Mouse (Mus musculus) neural tube, embryonic 13.5 days (tissue): ENCODE results near the gene Rasl10a. TPM values are rescaled to one million over a fixed set of nuclear protein-coding genes. Genes with fewer than 3 reads are reported as not detected.

ENCODE experiments used
- ATAC-seq: fragments of 200-750 bp; cut with Nextera tagmentation; 2 replicates; pipeline ENCODE4 v1.8.0; 2017; ENCODE audit warnings: low read depth, mild to moderate bottlenecking, moderate TSS enrichment, moderate library complexity
- H3K27ac ChIP-seq: fragments of 300-500 bp; sonication (generic); replicated peaks from 2 replicates; pipeline ENCODE4 v1.5.1; 2015; ENCODE audit warnings: moderate library complexity, mild to moderate bottlenecking, inconsistent platforms
- H3K27me3 ChIP-seq: fragments of 300-500 bp; sonication (generic); 2 replicates; pipeline ENCODE4 v1.6.1; 2015; ENCODE audit warnings: mild to moderate bottlenecking, inconsistent platforms
- H3K36me3 ChIP-seq: fragments of 300-500 bp; sonication (generic); 2 replicates; pipeline ENCODE4 v1.6.1; 2015; ENCODE audit warnings: mild to moderate bottlenecking, inconsistent platforms
- H3K4me1 ChIP-seq: fragments of 300-500 bp; sonication (generic); replicated peaks from 2 replicates; pipeline ENCODE4 v1.6.1; 2015; ENCODE audit warnings: inconsistent platforms
- H3K4me2 ChIP-seq: fragments of 300-500 bp; sonication (generic); 2 replicates; pipeline ENCODE4 v1.6.1; 2015; ENCODE audit warnings: inconsistent platforms, mild to moderate bottlenecking, moderate library complexity
- H3K4me3 ChIP-seq: fragments of 300-500 bp; sonication (generic); 2 replicates; pipeline ENCODE4 v1.5.1; 2015; ENCODE audit warnings: mild to moderate bottlenecking, inconsistent platforms
- H3K9ac ChIP-seq: fragments of 300-500 bp; sonication (generic); 2 replicates; pipeline ENCODE4 v1.6.1; 2015; ENCODE audit warnings: moderate library complexity, mild to moderate bottlenecking, inconsistent platforms
- H3K9me3 ChIP-seq: fragments of 300-500 bp; sonication (generic); 2 replicates; pipeline ENCODE4 v1.6.1; 2016; ENCODE audit warnings: inconsistent platforms
- WGBS: fragments of 180-500 bp; shearing (Covaris S2); methylation state at CpG from one replicate; pipeline ENCODE4 v1.1.7; 2015; 5-methylcytosine and 5-hydroxymethylcytosine counted together
- polyA plus RNA-seq: library from polyadenylated mRNA; unstranded; fragments of >200 nt; fragmentation: Nextera tagmentation; extraction: Ambion mirVana; gene quantifications from 2 replicates; pipeline ENCODE4 v1.2.1, GENCODE M21; 2015

Rasl10a gene
- polyA plus RNA-seq, 1 experiment from 2014 or later = 0.64 TPM

DNA sequence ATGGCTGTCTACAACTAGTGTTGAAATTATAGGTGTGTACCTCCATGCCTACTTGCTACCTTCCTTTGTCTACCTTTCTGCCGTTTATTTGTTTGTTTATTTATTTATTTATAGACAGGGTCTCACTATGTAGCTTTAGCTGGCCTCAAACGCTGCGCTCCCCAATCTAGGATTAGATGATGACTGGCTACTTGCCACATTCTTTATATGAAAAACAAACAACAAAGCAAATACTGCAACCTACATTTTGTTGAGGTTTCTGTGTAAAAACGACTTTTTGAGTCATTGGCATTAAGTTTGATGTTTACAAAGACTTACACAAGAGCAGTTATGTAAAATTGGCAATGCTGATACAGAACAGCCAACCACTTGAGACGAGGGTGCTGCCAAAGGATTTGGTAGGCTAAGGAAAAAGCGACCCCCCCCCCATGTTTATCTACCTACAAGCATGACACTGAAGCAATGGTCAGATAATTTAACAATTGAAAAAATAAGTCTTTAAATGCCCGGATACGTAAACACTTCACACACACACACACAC lies 38.6 kb downstream of the Rasl10a start:
- 79% methylated on average over 8 of the region's 8 CpGs for WGBS

DNA sequence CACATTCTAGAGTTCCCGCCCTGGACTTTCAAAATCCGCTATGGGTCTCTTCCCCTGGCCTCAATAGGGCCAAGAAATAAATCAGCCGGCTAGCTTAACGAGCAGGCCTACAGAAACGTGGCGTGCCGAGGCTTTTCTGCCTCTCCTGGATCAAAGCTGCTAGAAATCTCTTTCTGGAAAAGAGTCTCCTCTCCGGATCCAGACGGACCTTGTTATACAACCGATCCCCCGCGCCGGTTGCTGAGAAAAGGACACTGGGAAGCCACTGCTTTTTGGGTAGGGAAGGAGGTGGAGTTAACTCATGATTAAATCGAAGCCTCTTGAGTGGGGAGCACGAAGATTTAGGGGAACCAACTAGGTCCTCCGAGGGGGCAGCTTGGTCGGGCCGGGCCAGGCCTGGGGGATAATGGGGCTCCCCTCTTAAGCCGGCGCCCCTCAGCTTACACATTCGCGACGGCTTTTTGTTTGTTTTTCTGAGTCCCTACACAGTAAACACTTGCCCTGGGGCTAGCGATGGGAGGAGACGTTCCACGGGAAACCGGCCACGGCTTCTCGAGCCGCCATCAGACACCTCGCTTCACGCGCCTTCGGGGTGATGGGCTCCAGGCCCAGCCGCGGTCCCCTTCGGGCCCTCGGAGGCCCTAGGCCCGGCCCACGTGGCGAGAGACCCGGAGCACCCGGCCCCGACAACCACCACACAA lies 40.3 kb downstream of the Rasl10a start:
- Histone ChIP-seq H3K27ac (peak overlapping the region; percentile 99), H3K4me1 (peaks cover 43% of the 10 kb centered on the region), H3K36me3 (0 out of 2 replicates have a peak, but pooled peaks cover 4% of the 10 kb centered on the region), H3K4me2 (peak overlapping the region; percentile 95), H3K9ac (peak overlapping the region; percentile 99), H3K9me3 (no peaks in the 10 kb centered on the region), H3K4me3 (peak overlapping the region; percentile 100), H3K27me3 (no peaks in the 10 kb centered on the region)
- peak; percentile 52; the same call in 1 of the 2 replicates for ATAC-seq
- WGBS = under 1% methylated on average over 44 of the region's 44 CpGs

More for the DNA sequence above, 38.6 kb downstream of the Rasl10a start:
- Histone ChIP-seq H3K27me3 (no peaks in the 10 kb centered on the region), H3K9ac (peak overlapping the region; percentile 99; the same call in 1 of the 2 replicates), H3K27ac (no peak overlapping the region), H3K36me3 (peaks cover 11% of the 10 kb centered on the region), H3K9me3 (no peaks in the 10 kb centered on the region), H3K4me3 (peak overlapping the region; percentile 100), H3K4me1 (peaks cover 40% of the 10 kb centered on the region), H3K4me2 (peak overlapping the region; percentile 95)
- ATAC-seq = no peak

DNA sequence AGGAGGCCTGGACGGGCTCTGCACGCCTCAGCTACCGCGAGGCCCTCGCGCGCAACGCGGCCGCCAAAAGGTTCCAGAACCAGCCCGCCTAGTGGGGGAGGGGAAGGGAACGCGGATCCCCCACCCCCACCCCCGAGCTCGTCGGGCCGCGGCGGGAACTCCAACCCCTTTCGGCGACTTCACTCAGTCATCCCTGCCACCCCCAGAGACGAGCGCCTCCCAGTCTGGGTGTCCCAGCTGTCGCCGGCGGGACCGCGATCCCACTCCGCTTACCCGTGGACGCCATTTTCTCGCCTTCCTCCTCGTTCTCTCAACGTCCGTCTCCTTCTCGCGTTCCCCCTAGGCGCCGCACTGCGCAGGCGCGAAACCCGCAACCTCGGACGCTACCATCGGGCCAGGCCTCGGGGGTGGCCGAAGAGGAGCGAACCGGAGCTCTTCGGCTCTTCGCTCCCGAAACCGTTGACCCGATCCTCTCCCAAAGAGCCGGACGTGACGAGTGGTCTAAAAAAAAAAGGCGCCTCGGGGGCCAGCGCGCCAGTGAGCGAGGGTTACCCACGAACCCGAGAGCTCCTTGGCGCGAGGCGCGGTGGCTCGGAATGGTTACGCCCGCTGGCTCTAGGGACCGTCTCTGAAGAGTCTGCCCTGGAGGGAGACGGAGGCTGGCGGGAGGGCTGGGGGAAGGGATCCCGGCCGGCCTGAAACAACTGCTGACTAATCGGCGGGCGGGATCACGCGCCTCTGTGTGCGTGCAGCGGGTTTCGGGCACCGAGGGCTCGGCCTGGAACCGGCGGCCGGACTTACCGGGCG lies 41.0 kb downstream of the Rasl10a start, which contains the start of the genes Rhbdd3 and Ewsr1:
Rhbdd3 (plus strand) TSS at position 191 of the 807 bp plus-strand sequence.
Ewsr1 (minus strand) TSS at position 531 of the 807 bp plus-strand sequence.
- under 1% methylated on average over 92 of the region's 92 CpGs for WGBS
- peak within 1 kb of the TSS; percentile 99 for H3K9ac ChIP-seq
- ATAC-seq = peak; percentile 87
- H3K36me3 ChIP-seq = peaks cover 10% of the 10 kb centered on the region
- peak within 1 kb of the TSS; percentile 99 for H3K27ac ChIP-seq
- peak within 1 kb of the TSS; percentile 100 for H3K4me3 ChIP-seq
- peak within 1 kb of the TSS; percentile 95 for H3K4me2 ChIP-seq
- peaks cover 43% of the 10 kb centered on the region for H3K4me1 ChIP-seq
- H3K9me3 ChIP-seq = no peaks in the 10 kb centered on the region
- no peaks in the 10 kb centered on the region for H3K27me3 ChIP-seq

GRCm38 (mm10) chr11:5099576-5100183 lies 41.8 kb downstream of the Rasl10a start:
- H3K27ac ChIP-seq = peak overlapping the region; percentile 99
- H3K9ac ChIP-seq = peak overlapping the region; percentile 99
- WGBS = under 1% methylated on average over 31 of the region's 31 CpGs
- H3K4me1 ChIP-seq = peaks cover 42% of the 10 kb centered on the region
- H3K4me2 ChIP-seq = peak overlapping the region; percentile 86
- peak overlapping the region; percentile 100 for H3K4me3 ChIP-seq
- peaks cover 17% of the 10 kb centered on the region for H3K36me3 ChIP-seq
- H3K27me3 ChIP-seq = no peaks in the 10 kb centered on the region
- peak; percentile 81 for ATAC-seq
- no peaks in the 10 kb centered on the region for H3K9me3 ChIP-seq

DNA sequence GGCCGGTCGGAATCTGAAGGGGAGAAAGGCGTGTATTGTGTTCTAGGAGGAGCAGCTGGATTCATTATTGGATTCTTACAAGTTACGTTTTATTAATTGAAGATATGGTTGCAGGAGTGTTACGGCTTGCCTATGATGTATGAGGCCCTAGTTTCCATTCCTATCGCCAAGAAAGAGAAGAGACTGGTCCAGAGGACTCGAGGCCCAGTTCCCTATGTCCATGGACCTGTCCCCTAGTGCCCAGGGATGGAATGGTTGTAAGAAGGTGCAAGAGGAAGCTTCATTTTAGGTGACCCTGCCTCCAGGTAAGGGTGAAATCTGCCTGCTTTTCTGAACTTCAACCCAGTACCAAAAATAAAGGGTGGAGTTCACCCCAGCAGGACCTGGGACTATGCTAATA lies 42.4 kb downstream of the Rasl10a start:
- WGBS = under 1% methylated on average over 7 of the region's 7 CpGs
- H3K36me3 ChIP-seq = peaks cover 22% of the 10 kb centered on the region

DNA sequence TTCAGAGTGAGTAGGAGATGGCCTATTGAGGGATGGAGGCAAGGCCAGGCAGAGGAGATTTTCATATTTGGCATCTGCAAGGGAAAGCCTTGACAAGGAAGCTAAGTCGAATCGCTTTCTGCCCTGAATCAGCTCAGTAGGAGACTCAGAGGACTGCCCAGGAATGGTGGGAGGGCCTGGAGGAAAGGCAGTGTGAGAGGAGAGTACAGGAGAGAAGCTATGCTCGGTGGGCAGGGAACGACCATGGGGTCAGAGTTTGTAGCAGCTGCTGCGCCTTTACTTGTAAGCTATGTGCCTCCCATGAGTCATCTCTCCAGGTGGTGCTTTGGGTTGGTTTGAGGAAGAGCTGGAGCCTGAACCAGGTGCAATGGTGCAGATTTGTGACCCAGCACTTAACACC lies 42.9 kb downstream of the Rasl10a start:
- peak overlapping the region; percentile 99; the same call in 1 of the 2 replicates for H3K27ac ChIP-seq
- H3K9me3 ChIP-seq = no peaks in the 10 kb centered on the region
- H3K4me3 ChIP-seq = peak overlapping the region; percentile 100
- ATAC-seq = no peak
- peaks cover 38% of the 10 kb centered on the region for H3K4me1 ChIP-seq
- no peaks in the 10 kb centered on the region for H3K27me3 ChIP-seq
- peaks cover 27% of the 10 kb centered on the region for H3K36me3 ChIP-seq
- peak overlapping the region; percentile 99 for H3K9ac ChIP-seq
- whole genome bisulfite sequencing = 41% methylated on average over 5 of the region's 5 CpGs
- peak overlapping the region; percentile 86 for H3K4me2 ChIP-seq

More for the DNA sequence above, 42.4 kb downstream of the Rasl10a start:
- peak; percentile 9; the same call in 1 of the 2 replicates for ATAC-seq
- Histone ChIP-seq H3K4me2 (peak overlapping the region; percentile 86), H3K9ac (peak overlapping the region; percentile 99), H3K4me3 (peak overlapping the region; percentile 100), H3K9me3 (no peaks in the 10 kb centered on the region), H3K4me1 (peaks cover 40% of the 10 kb centered on the region), H3K27me3 (no peaks in the 10 kb centered on the region), H3K27ac (peak overlapping the region; percentile 99)

- H3K27me3 ChIP-seq = no peaks in the 10 kb centered on the region
- peak overlapping the region; percentile 86; the same call in 1 of the 2 replicates for H3K4me2 ChIP-seq
- no peak overlapping the region for H3K4me3 ChIP-seq
- no peaks in the 10 kb centered on the region for H3K9me3 ChIP-seq
- no peak for ATAC-seq
- 81% methylated on average over 6 of the region's 6 CpGs for WGBS
- peaks cover 30% of the 10 kb centered on the region for H3K4me1 ChIP-seq
- H3K36me3 ChIP-seq = peaks cover 27% of the 10 kb centered on the region
- no peak overlapping the region for H3K27ac ChIP-seq
- no peak overlapping the region for H3K9ac ChIP-seq
These were observed 43.7 kb downstream of the Rasl10a start for GRCm38 (mm10) chr11:5101641-5102040.

- Histone ChIP-seq H3K27me3 (no peaks in the 10 kb centered on the region), H3K27ac (no peak overlapping the region), H3K36me3 (peaks cover 27% of the 10 kb centered on the region), H3K9ac (no peak overlapping the region), H3K4me3 (no peak overlapping the region), H3K4me1 (peaks cover 22% of the 10 kb centered on the region), H3K4me2 (no peak overlapping the region), H3K9me3 (no peaks in the 10 kb centered on the region)
- no peak for ATAC-seq
- whole genome bisulfite sequencing = 85% methylated on average over 7 of the region's 7 CpGs
These were observed 44.5 kb downstream of the Rasl10a start for GRCm38 (mm10) chr11:5102384-5102783.

- 96% methylated on average over 4 of the region's 4 CpGs for WGBS
- H3K27ac ChIP-seq = no peak overlapping the region
- H3K9me3 ChIP-seq = no peaks in the 10 kb centered on the region
- 0 out of 2 replicates have a peak overlapping the region, but pooled peaks have one; percentile 26 for H3K9ac ChIP-seq
- no peak overlapping the region for H3K4me3 ChIP-seq
- no peak overlapping the region for H3K4me2 ChIP-seq
- H3K27me3 ChIP-seq = no peaks in the 10 kb centered on the region
- H3K4me1 ChIP-seq = peaks cover 18% of the 10 kb centered on the region
- H3K36me3 ChIP-seq = peaks cover 27% of the 10 kb centered on the region
- ATAC-seq = no peak
These were observed 46.1 kb downstream of the Rasl10a start for GRCm38 (mm10) chr11:5103986-5104509.

DNA sequence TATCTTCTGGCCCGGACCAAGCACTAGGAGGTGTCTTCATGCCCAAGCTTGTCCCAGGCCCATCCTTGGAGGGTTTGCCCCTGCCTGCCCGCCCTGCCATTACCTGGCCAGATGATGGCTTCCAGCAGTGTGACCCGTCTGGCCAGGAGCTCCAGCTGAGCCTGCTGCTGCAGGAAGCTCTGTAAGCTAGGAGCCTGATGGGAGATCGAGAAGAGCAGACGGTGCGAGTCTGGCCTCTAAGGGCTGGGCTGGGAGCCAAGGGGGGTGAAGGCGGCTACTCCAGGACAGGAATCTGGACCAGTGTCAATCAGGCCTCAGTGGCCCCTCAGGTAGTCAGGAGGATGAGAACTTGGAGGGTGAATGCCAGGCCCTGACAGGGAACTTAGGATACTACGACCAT lies 51.5 kb downstream of the Rasl10a start:
- Histone ChIP-seq H3K9ac (no peak overlapping the region), H3K4me2 (no peak overlapping the region), H3K36me3 (peaks cover 13% of the 10 kb centered on the region), H3K27ac (no peak overlapping the region), H3K9me3 (no peaks in the 10 kb centered on the region), H3K27me3 (no peaks in the 10 kb centered on the region), H3K4me1 (no peaks in the 10 kb centered on the region), H3K4me3 (no peak overlapping the region)
- 77% methylated on average over 8 of the region's 8 CpGs for WGBS
- ATAC-seq = no peak
